Mouse (Mus musculus): Measurements from ENCODE around the gene Kirrel2.

The Kirrel2 gene

DNA sequence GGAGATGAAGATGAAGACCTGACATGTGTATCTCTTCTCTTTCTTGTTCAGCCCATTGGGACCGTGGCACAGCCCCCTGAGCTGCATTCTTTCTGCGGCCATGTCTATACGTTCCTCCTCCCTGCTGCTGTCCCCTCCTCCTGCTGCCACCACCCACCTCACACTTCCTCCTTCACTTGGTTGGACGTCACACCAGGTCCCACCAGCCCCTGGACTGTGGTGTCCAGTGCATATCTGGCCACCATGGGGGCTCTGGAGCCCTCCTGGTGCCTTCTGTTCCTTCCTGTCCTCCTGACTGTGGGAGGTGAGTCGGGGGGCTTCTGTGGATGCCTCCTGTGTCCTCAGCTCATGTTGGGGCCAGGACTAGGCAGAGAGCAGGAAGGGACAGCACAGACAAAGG is 43.9 kb downstream of the Kirrel2 start, which contains the start of gene Tyrobp:
TSS of gene Tyrobp (plus strand) at position 165 of the 400 bp plus-strand sequence.
- no peak for DNase-seq (ENCODE audit: low spot score in 2 of 2)

DNA sequence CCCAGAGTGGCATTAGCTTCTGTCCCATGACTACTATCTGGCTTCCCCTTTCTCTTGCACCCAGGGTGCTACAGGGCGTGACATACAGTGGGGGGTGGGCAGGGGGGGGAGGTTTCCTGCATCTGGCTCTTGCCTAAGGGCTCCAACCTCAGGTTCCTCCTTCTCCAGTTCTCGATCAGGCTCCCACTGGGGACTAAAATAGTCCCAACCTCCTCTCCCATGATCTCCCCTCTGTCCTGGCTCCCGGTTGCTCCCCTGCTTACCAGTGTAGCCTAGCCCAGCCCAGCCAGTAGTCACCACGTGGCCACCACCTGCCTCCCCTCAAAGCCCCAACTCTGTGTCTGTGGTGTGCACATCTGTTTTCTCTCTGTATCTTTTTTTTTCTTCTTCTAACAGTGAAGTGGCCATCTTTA is 44.7 kb downstream of the Kirrel2 start:
- no peak for DNase-seq (ENCODE audit: low spot score in 2 of 2)

DNA sequence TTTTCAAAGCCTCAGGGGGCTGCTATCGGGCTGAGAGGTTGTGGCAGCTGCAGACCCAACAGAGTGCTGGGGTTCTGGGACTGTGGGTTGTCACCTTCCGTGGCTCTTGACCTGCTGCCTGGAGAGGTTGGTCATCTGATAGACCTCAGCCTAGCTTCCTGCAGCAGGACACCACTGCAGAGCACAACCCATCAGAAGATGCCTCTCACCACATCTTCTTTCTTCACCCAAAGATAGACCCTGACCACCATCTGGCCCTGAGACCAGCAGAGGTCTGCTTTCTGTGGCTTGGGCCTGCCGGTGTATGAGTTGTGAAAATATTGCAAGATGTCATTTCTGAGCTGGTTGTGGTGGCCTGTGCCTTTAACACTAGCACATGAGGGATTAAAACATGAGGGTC is 46.5 kb downstream of the Kirrel2 start:
- DNase-seq (ENCODE audit: low spot score in 2 of 2), result no peak

DNA sequence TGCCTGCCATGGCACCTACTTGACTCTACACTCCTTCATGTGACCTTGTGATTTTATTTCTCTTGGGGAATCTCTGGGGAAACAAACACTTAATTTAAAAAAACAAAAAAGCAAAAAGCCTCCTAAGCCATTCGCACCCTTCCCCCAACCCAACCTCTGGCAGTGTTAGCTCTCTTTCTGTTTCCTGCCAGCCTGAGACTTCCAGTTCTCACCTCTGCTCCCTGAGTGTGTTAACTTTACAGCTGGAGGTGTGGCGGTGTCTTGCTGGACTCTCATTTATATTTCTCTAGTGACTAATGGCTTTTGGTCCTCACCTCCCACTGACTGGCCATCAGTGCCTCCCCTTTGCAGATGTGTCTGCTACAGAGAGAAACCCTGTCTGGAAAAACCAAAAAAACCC is 47.7 kb downstream of the Kirrel2 start:
- DNase-seq (ENCODE audit: low spot score in 2 of 2), result no peak

DNA sequence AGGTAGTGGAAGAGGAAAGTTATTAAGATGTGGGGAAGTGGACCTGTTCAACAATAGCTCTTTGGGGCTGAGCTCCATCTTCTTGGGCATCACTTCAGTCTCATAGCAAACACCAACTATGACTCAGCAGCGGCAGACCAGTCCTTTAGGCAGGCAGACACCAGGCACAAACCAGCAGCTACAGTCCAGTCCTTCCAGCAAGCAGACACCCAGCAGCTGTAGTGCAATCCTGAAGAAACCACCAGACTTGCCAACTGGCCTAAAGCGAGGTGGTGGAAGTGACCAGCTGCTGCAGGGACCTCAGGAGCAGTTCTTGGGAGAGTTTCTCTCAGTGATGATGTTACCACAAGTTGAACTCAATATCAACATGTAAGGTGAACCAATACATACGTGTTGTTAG is 48.9 kb downstream of the Kirrel2 start:
- DNase-seq (ENCODE audit: low spot score in 2 of 2), result no peak

DNA sequence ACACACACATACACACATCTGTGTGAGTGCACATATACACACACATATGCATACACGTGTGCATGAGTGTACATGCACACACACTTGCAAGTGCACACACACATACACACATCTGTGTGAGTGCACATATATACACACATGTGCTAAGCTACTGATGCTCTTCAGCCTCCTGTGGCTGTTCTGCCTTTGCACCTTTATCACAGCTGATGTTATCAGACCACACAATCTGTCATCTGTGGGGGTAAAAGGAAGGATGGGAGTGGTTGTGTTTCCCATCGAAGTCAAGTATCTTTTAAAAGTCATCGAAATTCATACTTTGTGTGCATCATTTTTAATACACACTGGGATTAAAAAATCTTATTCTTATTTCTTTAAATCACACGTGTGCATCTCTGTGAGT is 55.1 kb downstream of the Kirrel2 start:
- DNase-seq (ENCODE audit: low spot score in 2 of 2), result no peak

DNA sequence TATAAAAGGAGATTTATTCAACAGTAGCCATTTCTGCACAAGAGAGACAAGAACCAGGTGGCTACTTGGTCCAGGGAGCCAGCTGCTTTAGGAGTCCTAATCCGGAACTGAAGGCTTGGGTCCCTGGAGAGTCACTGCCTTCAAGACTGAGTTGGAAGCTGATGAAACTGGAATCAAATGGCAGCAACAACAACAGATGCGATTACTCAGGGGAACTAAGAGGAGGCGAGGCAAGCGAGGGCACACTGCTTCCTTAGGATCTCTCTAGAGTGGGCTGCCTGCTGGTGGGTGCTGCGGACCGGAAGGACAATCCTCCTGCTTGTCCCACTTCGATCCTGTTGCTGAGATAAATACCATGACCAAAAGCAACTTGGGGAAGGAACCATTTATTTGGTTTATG is 57.8 kb downstream of the Kirrel2 start:
- DNase-seq (ENCODE audit: low spot score in 2 of 2), result no peak

Data from frontal cortex, postnatal 14 days (tissue).